Mouse (Mus musculus) testis, adult 2 months (tissue): ENCODE results near the gene Mtif3. TPM values are rescaled to one million over a fixed set of nuclear protein-coding genes. Genes with fewer than 3 reads are reported as not detected.

Experiments
- H3K27ac ChIP-seq: fragments of 200-500 bp; 2 replicates; pipeline ENCODE4 v1.5.1; 2012; ENCODE audit warnings: low read depth, low read length; ENCODE audit not compliant: control insufficient read depth, insufficient read depth
- H3K27me3 ChIP-seq: fragments of 200-500 bp; 2 replicates; pipeline ENCODE4 v1.6.1; 2012; ENCODE audit warnings: mild to moderate bottlenecking, low read length, moderate library complexity; ENCODE audit not compliant: control insufficient read depth, insufficient read depth
- H3K36me3 ChIP-seq: fragments of 200-500 bp; 2 replicates; pipeline ENCODE4 v1.6.1; 2012; ENCODE audit warnings: mild to moderate bottlenecking, low read length; ENCODE audit not compliant: control insufficient read depth, insufficient read depth
- H3K4me1 ChIP-seq: fragments of 200-500 bp; 2 replicates; pipeline ENCODE4 v1.6.1; 2012; ENCODE audit warnings: low read length; ENCODE audit not compliant: control insufficient read depth, insufficient read depth
- H3K4me3 ChIP-seq: fragments of 200-500 bp; 2 replicates; pipeline ENCODE4 v1.5.1; 2012; ENCODE audit warnings: low read depth, mild to moderate bottlenecking, low read length, moderate library complexity, mixed read lengths; ENCODE audit not compliant: control insufficient read depth
- CTCF ChIP-seq: fragments of 200-500 bp; IDR thresholded peaks from 2 replicates; pipeline ENCODE4 v1.5.1; 2012; ENCODE audit warnings: low read depth, mild to moderate bottlenecking, inconsistent platforms, low read length, moderate library complexity; ENCODE audit not compliant: control insufficient read depth, insufficient read depth, insufficient replicate concordance
- POLR2A ChIP-seq: fragments of 200-500 bp; IDR thresholded peaks from 2 replicates; pipeline ENCODE4 v1.6.1; 2012; ENCODE audit warnings: low read depth, mild to moderate bottlenecking, inconsistent platforms, low read length, moderate library complexity; ENCODE audit not compliant: control insufficient read depth
- polyA plus RNA-seq: library from polyadenylated mRNA; depleted of rRNA; stranded (reverse); fragments of >200 nt; gene quantifications from 2 replicates; pipeline ENCODE4 v1.2.3, GENCODE M21; 2012

The Mtif3 gene
- polyA plus RNA-seq, 1 experiment: 10.3 TPM

DNA sequence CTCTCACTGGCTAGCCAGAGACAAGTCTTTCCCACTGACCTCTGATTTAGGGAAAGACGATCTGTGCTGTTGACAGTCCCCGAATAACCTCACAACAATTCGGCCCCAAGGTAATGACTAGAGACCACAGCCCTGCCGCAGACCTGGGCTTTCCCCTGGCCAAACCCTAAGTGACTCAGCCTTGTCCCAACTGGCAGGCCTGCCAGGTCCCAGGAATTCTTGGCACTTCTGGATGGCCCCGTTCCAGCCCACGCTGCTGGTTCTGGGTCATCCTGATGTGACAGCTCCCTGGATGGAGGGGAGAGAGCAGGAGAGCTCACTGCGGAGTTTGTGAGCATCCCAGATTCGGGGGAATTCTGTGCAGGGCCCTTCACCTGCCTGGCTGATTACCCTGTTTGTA is 29.9 kb upstream of the Mtif3 start:
- H3K27me3 ChIP-seq: no peaks in the 10 kb centered on the region
- H3K4me3 ChIP-seq: no peak overlapping the region
- peaks cover 4% of the 10 kb centered on the region for H3K4me1 ChIP-seq
- TF ChIP-seq POLR2A: no peak
- H3K27ac ChIP-seq: no peak overlapping the region
- no peaks in the 10 kb centered on the region for H3K36me3 ChIP-seq

DNA sequence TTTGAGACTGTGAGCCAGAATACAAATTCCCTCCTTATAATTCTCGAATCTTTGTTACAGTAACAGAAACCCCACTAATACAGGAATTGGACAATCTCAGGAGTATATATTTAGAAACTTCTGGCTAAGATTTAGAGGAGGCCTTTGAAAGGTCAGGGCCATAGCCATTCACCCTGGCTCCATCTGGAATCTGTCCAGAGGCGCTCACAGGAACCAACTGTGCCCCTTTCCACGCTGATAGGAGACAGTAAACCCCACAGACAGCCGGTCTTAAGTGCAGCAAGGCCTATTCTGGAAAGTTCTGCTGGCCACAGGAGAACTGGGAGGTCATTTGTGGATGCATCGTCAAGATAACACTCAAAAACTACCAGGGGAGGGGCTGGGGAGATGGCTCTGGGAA is 25.5 kb upstream of the Mtif3 start:
- Histone ChIP-seq H3K27me3 (no peaks in the 10 kb centered on the region), H3K4me3 (no peak overlapping the region), H3K27ac (no peak overlapping the region), H3K36me3 (no peaks in the 10 kb centered on the region), H3K4me1 (peaks cover 10% of the 10 kb centered on the region)
- no peak for TF ChIP-seq CTCF
- no peak for TF ChIP-seq POLR2A

DNA sequence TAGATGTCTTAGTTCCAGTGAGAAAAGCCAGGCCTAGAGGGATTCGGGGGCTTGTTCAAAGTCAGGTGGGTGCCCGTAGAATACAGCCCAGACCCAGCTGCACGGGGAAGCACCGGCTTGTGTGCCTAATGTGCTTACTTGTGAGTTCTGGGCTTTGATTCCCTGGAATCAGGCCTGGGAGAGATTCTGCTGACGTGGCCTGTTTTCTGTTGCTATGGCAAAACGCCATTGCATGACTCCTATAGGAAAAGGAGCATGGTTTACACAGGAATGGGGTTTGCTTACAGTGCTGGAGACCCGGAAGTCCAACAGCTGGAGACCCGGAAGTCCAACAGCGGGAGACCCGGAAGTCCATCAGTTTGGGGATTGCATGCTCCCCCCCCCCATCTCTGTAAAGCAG is 24.0 kb upstream of the Mtif3 start:
- H3K27me3 ChIP-seq: no peaks in the 10 kb centered on the region
- H3K4me1 ChIP-seq: peaks cover 10% of the 10 kb centered on the region
- H3K4me3 ChIP-seq: peak overlapping the region; percentile 83
- H3K27ac ChIP-seq: no peak overlapping the region
- no peaks in the 10 kb centered on the region for H3K36me3 ChIP-seq
- TF ChIP-seq POLR2A (no peak), CTCF (no peak)

DNA sequence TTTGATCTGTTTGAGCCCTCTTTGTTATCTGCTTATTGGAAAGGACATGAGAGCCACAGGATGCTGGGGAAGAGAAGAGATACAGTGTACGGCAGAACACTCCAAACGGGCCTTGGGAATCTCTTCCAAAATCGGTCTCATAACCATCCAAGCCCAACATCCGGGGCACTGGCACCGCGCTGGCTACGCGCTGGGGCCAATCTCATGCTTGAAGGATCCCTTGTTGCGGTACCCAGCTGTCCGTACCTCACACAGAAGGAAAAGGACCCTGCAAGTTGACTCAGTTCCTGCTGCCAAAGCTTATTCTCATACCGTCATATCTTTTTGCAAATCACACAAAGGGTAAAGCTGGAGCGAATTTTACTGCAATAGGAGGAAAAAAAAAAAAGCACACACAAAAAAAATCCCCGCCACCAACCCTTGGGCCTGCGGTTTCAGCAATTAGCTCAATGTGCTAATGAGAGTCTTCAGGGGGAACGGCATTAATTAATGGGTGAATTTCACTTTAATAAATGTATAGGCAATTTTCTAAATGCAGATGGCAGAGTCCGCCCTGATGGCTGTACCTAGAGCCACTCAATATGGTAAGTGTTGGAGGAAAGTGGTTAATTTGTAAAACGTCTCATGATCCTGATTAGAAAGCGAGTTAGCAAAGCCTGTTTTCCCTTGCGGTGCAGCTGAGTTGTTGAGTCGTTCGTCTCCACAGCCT is 22.3 kb upstream of the Mtif3 start:
- Histone ChIP-seq H3K27me3 (no peaks in the 10 kb centered on the region), H3K4me3 (no peak overlapping the region), H3K4me1 (peaks cover 10% of the 10 kb centered on the region), H3K27ac (no peak overlapping the region), H3K36me3 (no peaks in the 10 kb centered on the region)
- TF ChIP-seq POLR2A (no peak), CTCF (no peak)

DNA sequence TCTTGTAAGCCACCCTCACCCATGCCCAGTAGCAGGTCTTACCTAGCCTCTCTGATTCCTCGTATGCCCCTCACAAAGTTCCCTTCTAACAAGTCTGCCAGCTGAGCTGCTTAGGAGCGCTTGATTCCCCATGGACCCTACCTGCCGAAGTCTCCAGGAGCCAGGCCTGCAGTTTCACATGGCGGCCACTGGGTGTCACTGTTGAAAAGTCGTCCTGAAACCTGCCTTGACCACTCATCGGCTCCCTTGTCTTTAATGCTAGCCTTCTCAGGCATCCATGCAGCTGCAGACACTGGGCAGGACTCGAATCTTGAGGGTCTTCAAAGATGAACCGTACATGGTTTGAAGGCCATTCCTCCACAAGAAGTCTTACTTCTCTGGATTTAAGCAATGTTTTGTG is 19.6 kb upstream of the Mtif3 start:
- Histone ChIP-seq H3K36me3 (no peaks in the 10 kb centered on the region), H3K4me3 (no peak overlapping the region), H3K27ac (no peak overlapping the region), H3K27me3 (no peaks in the 10 kb centered on the region), H3K4me1 (peaks cover 10% of the 10 kb centered on the region)
- TF ChIP-seq CTCF: peak; percentile 91
- TF ChIP-seq POLR2A: no peak

DNA sequence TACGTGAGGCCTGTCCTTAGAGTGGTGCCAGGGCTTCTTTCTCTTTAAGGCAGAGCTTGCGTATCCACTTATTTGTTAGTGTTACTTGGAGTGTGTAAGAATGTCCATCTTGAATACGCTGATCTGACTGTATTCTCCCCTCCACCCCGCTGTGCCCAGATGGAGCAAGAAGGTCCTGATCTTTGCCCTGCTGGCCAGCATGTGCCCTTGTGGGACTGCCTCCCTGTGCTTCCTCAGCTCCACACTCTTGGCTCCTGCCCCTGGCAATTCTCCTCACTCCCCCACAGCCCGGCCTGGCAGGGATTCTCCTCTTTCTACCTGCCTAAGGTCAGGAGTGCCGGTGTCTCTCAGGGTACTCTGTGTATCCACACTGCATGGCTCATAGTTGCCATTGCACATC is 17.8 kb upstream of the Mtif3 start:
- no peaks in the 10 kb centered on the region for H3K36me3 ChIP-seq
- H3K27me3 ChIP-seq: no peaks in the 10 kb centered on the region
- no peak for TF ChIP-seq POLR2A
- no peak for TF ChIP-seq CTCF
- H3K27ac ChIP-seq: no peak overlapping the region
- peaks cover 2% of the 10 kb centered on the region; the same call in 1 of the 2 replicates for H3K4me1 ChIP-seq
- no peak overlapping the region for H3K4me3 ChIP-seq

DNA sequence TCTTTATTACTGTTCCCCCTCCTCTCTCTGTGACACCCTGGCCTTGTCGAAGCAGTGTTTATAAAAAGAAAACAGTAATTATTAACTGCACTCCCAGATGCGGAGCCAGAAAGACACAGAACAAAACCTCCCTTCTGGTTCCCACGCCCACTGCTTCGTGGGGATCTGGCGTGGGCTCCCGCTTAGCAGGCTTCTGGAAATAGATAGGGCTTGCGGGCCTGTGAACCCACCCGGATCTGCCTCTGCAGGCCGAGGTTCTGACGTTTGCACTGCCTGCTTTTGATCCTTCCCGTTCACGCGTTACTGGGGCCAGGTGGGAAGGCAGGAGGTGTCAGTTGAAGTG is 11.2 kb upstream of the Mtif3 start:
- Histone ChIP-seq H3K27ac (no peak overlapping the region), H3K27me3 (no peaks in the 10 kb centered on the region), H3K4me3 (peak overlapping the region; percentile 3), H3K36me3 (no peaks in the 10 kb centered on the region), H3K4me1 (peaks cover 9% of the 10 kb centered on the region)
- TF ChIP-seq POLR2A: no peak

DNA sequence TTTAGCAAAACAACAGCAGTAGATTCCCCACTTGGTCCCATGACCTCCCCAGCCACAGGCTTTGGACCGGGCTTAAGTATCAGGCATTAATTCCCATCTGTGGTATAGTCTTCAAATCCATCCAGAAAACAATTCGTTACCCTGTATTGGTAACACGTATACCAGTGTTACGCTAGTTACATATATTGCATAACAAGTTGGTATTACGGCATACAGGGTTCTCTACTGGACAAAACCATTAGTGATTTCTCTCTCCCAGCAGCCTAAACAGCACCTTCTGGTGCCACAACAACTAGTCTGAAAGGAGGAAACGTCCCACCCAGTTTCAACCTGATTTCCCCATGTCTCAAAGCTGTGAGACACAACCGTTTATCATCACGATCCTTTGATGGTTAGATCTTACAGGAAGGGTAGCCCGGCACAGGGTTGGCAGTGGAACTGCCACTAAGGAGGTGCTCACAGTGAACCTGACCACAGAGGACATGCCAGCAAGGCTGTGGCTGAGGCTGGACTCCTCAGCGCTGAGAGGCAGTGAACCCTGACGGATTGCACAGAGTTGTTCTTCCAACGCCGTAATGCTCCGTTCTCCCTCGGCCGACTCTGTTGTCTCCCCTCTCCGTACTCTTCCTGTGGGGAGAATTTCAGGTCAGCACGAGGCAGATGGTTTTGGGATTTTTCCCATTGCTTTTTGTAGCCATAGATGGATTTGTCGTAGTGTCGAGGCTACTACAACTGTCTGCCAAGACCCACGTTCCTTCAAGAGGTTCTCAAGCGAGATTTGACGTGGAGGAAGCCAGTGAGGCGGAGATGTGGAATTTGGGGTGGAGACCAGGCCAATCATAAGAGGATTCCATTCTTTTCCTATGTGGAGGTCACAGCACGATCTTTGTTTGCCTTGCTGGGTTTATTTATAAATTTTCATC is 10.5 kb upstream of the Mtif3 start:
- Histone ChIP-seq H3K27ac (no peak overlapping the region), H3K27me3 (no peaks in the 10 kb centered on the region), H3K4me1 (peaks cover 9% of the 10 kb centered on the region), H3K4me3 (0 out of 2 replicates have a peak overlapping the region, but pooled peaks have one; percentile 7), H3K36me3 (no peaks in the 10 kb centered on the region)
- TF ChIP-seq CTCF (no peak), POLR2A (no peak)
